Mouse (Mus musculus): ENCODE measurements around the gene Gm10577. TPM values are rescaled to one million over a fixed set of nuclear protein-coding genes. Genes with fewer than 3 reads are reported as not detected.
A peak's percentile ranks its signal among the peaks of the same experiment; 100 is the strongest.

Gene Gm10577
- polyA plus RNA-seq, 1 experiment from 2014 or later: not detected

DNA sequence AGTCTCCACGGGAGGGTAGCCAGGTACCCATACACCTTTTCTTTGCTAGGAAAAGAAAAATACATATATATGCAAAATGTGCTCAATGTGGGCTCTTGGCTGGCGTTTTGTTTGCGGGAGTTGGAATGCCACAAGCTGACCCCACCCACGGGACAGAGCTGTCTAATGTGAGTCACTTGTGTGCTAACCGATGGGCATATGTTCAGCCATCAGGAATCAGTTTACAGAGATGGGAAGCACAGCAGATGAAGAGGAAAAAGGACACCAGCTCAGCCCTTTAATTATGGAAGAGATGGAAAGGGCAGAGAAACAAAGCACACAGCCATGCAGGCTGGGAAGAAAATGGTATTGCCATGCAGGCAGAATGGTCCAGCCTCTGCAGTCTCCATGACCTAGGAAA lies 6.1 kb upstream of the Gm10577 start:
- no peak overlapping the region for H3K4me2 ChIP-seq (ENCODE audit: low read length)
- ATAC-seq (replicated peaks; ENCODE audit: low FRiP score, low read depth) (no peak), DNase-seq (ENCODE audit: low spot score) (no peak)
- H3K27me3 ChIP-seq (ENCODE audit: insufficient read depth, low read length): no peaks in the 10 kb centered on the region
- 0 out of 2 replicates have a peak, but pooled peaks cover 5% of the 10 kb centered on the region for H3K9me3 ChIP-seq (replicated peaks; ENCODE audit: low read length)
- no peak overlapping the region for H3K9ac ChIP-seq (ENCODE audit: low read depth, low read length)
- no peaks in the 10 kb centered on the region for H3K4me1 ChIP-seq (replicated peaks; ENCODE audit: insufficient read depth, low read length)
- H3K36me3 ChIP-seq (ENCODE audit: insufficient read depth, low read length): no peaks in the 10 kb centered on the region
- H3K4me3 ChIP-seq (replicated peaks; ENCODE audit: low read depth, low read length): no peak overlapping the region
- 62% methylated on average over 5 of the region's 5 CpGs for WGBS
- TF ChIP-seq CTCF (IDR thresholded peaks at IDR 0.05; ENCODE audit: low read depth): no peak
- H3K27ac ChIP-seq: no peak overlapping the region

DNA sequence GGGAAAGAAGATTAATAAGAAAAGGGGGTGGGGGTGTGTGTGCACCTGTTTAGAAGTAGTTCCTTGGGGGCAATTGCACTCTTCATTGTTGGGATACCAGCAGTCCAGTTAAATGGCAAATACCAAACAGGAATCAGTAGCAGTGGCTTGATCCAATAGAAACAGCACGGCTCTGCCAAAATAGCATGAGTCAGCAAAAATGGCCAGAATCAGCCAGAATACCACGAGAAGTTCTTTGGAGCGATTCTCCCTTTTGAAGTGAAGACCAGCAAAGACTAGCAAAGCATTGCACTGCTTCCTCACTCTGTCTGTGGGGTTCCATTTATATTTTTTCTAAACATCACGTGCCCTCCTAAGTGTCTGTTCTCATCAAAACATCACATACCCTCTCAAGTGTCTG lies 2.7 kb downstream of the Gm10577 start:
- no peak overlapping the region for H3K4me2 ChIP-seq (ENCODE audit: low read length)
- no peaks in the 10 kb centered on the region for H3K4me1 ChIP-seq (replicated peaks; ENCODE audit: insufficient read depth, low read length)
- H3K36me3 ChIP-seq (ENCODE audit: insufficient read depth, low read length): no peaks in the 10 kb centered on the region
- ATAC-seq (replicated peaks; ENCODE audit: low FRiP score, low read depth) (no peak), DNase-seq (ENCODE audit: low spot score) (no peak)
- no peak overlapping the region for H3K9ac ChIP-seq (ENCODE audit: low read depth, low read length)
- H3K4me3 ChIP-seq (replicated peaks; ENCODE audit: low read depth, low read length): no peak overlapping the region
- whole genome bisulfite sequencing: 87% methylated on average over 4 of the region's 4 CpGs
- H3K9me3 ChIP-seq (replicated peaks; ENCODE audit: low read length): no peaks in the 10 kb centered on the region
- no peaks in the 10 kb centered on the region for H3K27me3 ChIP-seq (ENCODE audit: insufficient read depth, low read length)
- no peak for TF ChIP-seq CTCF (IDR thresholded peaks at IDR 0.05; ENCODE audit: low read depth)
- H3K27ac ChIP-seq: no peak overlapping the region

DNA sequence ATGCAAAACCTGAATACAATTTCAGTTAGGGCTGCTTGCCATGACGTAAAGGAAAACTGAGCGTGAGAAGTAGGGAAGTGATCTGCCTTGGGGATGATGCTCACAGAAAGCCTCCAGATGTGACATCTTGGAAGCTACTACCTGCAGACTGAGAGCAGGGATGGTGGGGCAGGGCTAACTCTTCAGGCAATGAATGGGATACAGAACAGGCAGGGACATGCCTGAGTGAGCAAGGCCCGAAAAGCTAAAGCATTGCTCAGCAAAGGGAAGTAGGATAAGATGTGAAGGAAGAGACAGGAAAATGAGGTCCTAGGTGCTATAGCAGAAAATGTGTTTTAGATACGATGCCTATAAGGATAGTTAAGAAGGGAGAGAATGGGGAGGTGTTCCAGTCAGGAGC lies 11.4 kb downstream of the Gm10577 start:
- H3K27me3 ChIP-seq (ENCODE audit: insufficient read depth, low read length): no peaks in the 10 kb centered on the region
- H3K4me2 ChIP-seq (ENCODE audit: low read length): no peak overlapping the region
- no peak for TF ChIP-seq CTCF (IDR thresholded peaks at IDR 0.05; ENCODE audit: low read depth)
- H3K4me1 ChIP-seq (replicated peaks; ENCODE audit: insufficient read depth, low read length): no peaks in the 10 kb centered on the region
- H3K27ac ChIP-seq: no peak overlapping the region
- H3K36me3 ChIP-seq (ENCODE audit: insufficient read depth, low read length): no peaks in the 10 kb centered on the region
- H3K9me3 ChIP-seq (replicated peaks; ENCODE audit: low read length): no peaks in the 10 kb centered on the region
- DNase-seq (ENCODE audit: low spot score): no peak
- no peak overlapping the region for H3K9ac ChIP-seq (ENCODE audit: low read depth, low read length)
- no peak for ATAC-seq (replicated peaks; ENCODE audit: low FRiP score, low read depth)
- 73% methylated on average over 4 of the region's 4 CpGs for WGBS
- H3K4me3 ChIP-seq (replicated peaks; ENCODE audit: low read depth, low read length): no peak overlapping the region

DNA sequence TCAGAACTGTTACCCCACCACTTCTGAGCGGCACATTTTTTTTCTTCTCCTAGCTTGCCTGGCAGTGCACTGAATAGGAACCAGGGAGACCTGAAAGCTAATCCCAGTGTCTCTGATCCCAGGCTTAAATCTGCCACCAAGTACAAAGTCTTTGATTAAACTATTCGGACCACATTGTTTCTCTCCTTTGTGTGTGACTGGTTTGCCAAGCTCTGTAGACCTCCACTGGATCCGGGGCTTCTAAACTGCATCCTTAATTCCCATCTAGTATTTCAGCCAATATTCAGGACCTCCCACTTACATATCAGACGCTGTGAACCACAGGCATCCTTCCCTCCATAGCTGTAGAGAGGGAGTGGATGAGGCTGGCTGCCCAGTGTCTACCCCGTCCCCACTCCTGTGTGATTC lies 12.1 kb downstream of the Gm10577 start:
- H3K4me1 ChIP-seq (replicated peaks; ENCODE audit: insufficient read depth, low read length): no peaks in the 10 kb centered on the region
- H3K9me3 ChIP-seq (replicated peaks; ENCODE audit: low read length): no peaks in the 10 kb centered on the region
- peak; percentile 43 for DNase-seq (ENCODE audit: low spot score)
- 55% methylated on average over 5 of the region's 5 CpGs for WGBS
- no peak overlapping the region for H3K4me2 ChIP-seq (ENCODE audit: low read length)
- no peak overlapping the region for H3K9ac ChIP-seq (ENCODE audit: low read depth, low read length)
- ATAC-seq (replicated peaks; ENCODE audit: low FRiP score, low read depth): no peak
- H3K27me3 ChIP-seq (ENCODE audit: insufficient read depth, low read length): no peaks in the 10 kb centered on the region
- no peak overlapping the region for H3K4me3 ChIP-seq (replicated peaks; ENCODE audit: low read depth, low read length)
- H3K36me3 ChIP-seq (ENCODE audit: insufficient read depth, low read length): peaks cover under 1% of the 10 kb centered on the region; the same call in 1 of the 2 replicates
- TF ChIP-seq CTCF (IDR thresholded peaks at IDR 0.05; ENCODE audit: low read depth): no peak
- H3K27ac ChIP-seq: no peak overlapping the region

DNA sequence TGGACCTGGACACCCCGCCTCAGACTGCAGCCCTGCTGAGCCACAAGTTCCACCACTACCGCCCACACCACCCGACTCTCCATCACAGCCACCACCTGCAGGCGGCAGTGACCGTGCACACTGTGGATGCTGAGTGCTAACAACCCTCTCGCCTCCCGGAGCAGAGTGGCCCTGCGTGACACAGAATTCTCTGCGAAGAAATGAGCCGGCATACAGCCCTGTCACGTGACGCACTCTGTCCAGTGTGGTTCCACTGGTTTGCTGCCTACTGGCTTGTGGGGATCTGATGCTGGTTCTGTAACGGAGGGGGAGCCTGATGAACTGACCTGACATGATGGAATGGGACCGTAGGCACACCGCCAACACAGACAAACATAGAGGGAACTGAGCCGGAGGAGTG lies 17.5 kb downstream of the Gm10577 start:
- no peak for DNase-seq (ENCODE audit: low spot score)
- H3K27ac ChIP-seq: no peak overlapping the region
- no peaks in the 10 kb centered on the region for H3K9me3 ChIP-seq (replicated peaks; ENCODE audit: low read length)
- ATAC-seq (replicated peaks; ENCODE audit: low FRiP score, low read depth): no peak
- H3K9ac ChIP-seq (ENCODE audit: low read depth, low read length): no peak overlapping the region
- H3K4me2 ChIP-seq (ENCODE audit: low read length): no peak overlapping the region
- WGBS: 91% methylated on average over 16 of the region's 16 CpGs
- no peaks in the 10 kb centered on the region for H3K27me3 ChIP-seq (ENCODE audit: insufficient read depth, low read length)
- TF ChIP-seq CTCF (IDR thresholded peaks at IDR 0.05; ENCODE audit: low read depth): no peak
- peaks cover 14% of the 10 kb centered on the region; the same call in 1 of the 2 replicates for H3K36me3 ChIP-seq (ENCODE audit: insufficient read depth, low read length)
- H3K4me3 ChIP-seq (replicated peaks; ENCODE audit: low read depth, low read length): no peak overlapping the region
- no peaks in the 10 kb centered on the region for H3K4me1 ChIP-seq (replicated peaks; ENCODE audit: insufficient read depth, low read length)

DNA sequence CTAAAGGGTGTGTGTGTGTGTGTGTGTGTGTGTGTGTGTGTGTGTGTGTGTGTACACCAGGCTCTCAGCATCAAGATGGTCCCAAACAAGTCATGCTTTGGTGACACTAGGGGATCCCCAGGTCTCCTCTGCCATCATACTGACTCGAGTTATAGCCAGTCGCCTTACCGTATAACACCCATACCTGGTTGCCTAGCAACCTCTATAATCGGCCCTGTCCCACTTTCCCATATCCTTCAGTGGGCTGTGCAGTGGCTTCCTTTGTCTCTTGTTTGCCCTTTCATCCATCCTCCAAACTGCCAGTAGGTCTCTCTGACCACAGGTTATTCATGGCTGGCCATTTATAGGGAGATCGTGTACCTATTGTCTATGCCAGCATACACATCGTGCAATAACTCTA lies 19.4 kb downstream of the Gm10577 start:
- Histone ChIP-seq H3K9me3 (replicated peaks; ENCODE audit: low read length) (no peaks in the 10 kb centered on the region), H3K27ac (no peak overlapping the region), H3K27me3 (ENCODE audit: insufficient read depth, low read length) (no peaks in the 10 kb centered on the region), H3K36me3 (ENCODE audit: insufficient read depth, low read length) (peaks cover 18% of the 10 kb centered on the region; the same call in 1 of the 2 replicates), H3K4me1 (replicated peaks; ENCODE audit: insufficient read depth, low read length) (no peaks in the 10 kb centered on the region), H3K4me3 (replicated peaks; ENCODE audit: low read depth, low read length) (no peak overlapping the region), H3K4me2 (ENCODE audit: low read length) (no peak overlapping the region), H3K9ac (ENCODE audit: low read depth, low read length) (no peak overlapping the region)
- no peak for ATAC-seq (replicated peaks; ENCODE audit: low FRiP score, low read depth)
- no peak for DNase-seq (ENCODE audit: low spot score)
- 88% methylated on average over 6 of the region's 6 CpGs for WGBS
- TF ChIP-seq CTCF (IDR thresholded peaks at IDR 0.05; ENCODE audit: low read depth): no peak

DNA sequence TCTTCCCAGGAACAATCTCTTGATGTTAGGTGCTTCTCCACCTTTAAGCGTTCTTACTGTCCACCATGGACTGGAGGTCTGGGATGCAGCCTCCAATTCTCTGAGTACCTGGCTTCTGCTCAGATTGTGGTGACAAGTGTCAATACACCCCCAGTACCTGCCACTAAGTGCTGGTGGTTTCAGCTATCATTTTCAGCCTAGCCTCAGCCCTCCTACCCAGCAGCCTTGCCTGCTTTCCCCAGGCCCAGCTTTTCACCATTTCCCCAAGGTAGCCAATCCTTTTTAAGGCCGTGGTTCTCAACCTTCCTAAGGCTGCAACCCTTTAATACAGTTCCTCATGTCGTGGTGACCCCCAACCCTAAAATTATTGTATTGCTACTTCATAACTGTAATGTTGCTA lies 19.9 kb downstream of the Gm10577 start:
- no peaks in the 10 kb centered on the region for H3K27me3 ChIP-seq (ENCODE audit: insufficient read depth, low read length)
- TF ChIP-seq CTCF (IDR thresholded peaks at IDR 0.05; ENCODE audit: low read depth): no peak
- no peak overlapping the region for H3K27ac ChIP-seq
- DNase-seq (ENCODE audit: low spot score): no peak
- no peak for ATAC-seq (replicated peaks; ENCODE audit: low FRiP score, low read depth)
- H3K9me3 ChIP-seq (replicated peaks; ENCODE audit: low read length): no peaks in the 10 kb centered on the region
- 91% methylated on average over 3 of the region's 3 CpGs for WGBS
- H3K9ac ChIP-seq (ENCODE audit: low read depth, low read length): no peak overlapping the region
- peaks cover 18% of the 10 kb centered on the region; the same call in 1 of the 2 replicates for H3K36me3 ChIP-seq (ENCODE audit: insufficient read depth, low read length)
- no peak overlapping the region for H3K4me3 ChIP-seq (replicated peaks; ENCODE audit: low read depth, low read length)
- no peaks in the 10 kb centered on the region for H3K4me1 ChIP-seq (replicated peaks; ENCODE audit: insufficient read depth, low read length)
- H3K4me2 ChIP-seq (ENCODE audit: low read length): no peak overlapping the region

All from kidney, postnatal 0 days (tissue).